Mouse (Mus musculus): ENCODE results near the gene Peli1. TPM values are rescaled to one million over a fixed set of nuclear protein-coding genes. Genes with fewer than 3 reads are reported as not detected.

Gene Peli1
- total and polyA plus RNA-seq, 2 experiments from 2014 or later: 38.1 to 46.5 TPM

GRCm38 (mm10) chr11:21115804-21116203 lies 24.7 kb downstream of the Peli1 start:
- no peaks in the 10 kb centered on the region for H3K4me1 ChIP-seq (ENCODE audit: insufficient read depth, low read length)
- H3K36me3 ChIP-seq (ENCODE audit: insufficient read depth, low read length): no peaks in the 10 kb centered on the region
- H3K4me3 ChIP-seq (ENCODE audit: low read length): no peak overlapping the region
- no peak overlapping the region for H3K27ac ChIP-seq
- H3K9me3 ChIP-seq (ENCODE audit: low read length): no peaks in the 10 kb centered on the region
- no peak overlapping the region for H3K9ac ChIP-seq (replicated peaks; ENCODE audit: low read length)
- DNase-seq (ENCODE audit: low spot score): no peak
- no peak overlapping the region for H3K4me2 ChIP-seq (ENCODE audit: low read depth, low read length)
- H3K27me3 ChIP-seq (ENCODE audit: insufficient read depth, low read length): no peaks in the 10 kb centered on the region
- TF ChIP-seq CTCF (IDR thresholded peaks at IDR 0.05; ENCODE audit: low read depth): no peak
- ATAC-seq: no peak

- Histone ChIP-seq H3K27ac (no peak overlapping the region), H3K27me3 (ENCODE audit: insufficient read depth, low read length) (no peaks in the 10 kb centered on the region), H3K4me3 (ENCODE audit: low read length) (no peak overlapping the region), H3K9me3 (ENCODE audit: low read length) (no peaks in the 10 kb centered on the region), H3K4me1 (ENCODE audit: insufficient read depth, low read length) (no peaks in the 10 kb centered on the region), H3K4me2 (ENCODE audit: low read depth, low read length) (no peak overlapping the region), H3K9ac (replicated peaks; ENCODE audit: low read length) (no peak overlapping the region), H3K36me3 (ENCODE audit: insufficient read depth, low read length) (no peaks in the 10 kb centered on the region)
- DNase-seq (ENCODE audit: low spot score) (no peak), ATAC-seq (no peak)
- no peak for TF ChIP-seq CTCF (IDR thresholded peaks at IDR 0.05; ENCODE audit: low read depth)
- 87% methylated on average over 3 of the region's 3 CpGs for WGBS
Measured at GRCm38 (mm10) chr11:21116623-21117295, 25.7 kb downstream of the Peli1 start.

GRCm38 (mm10) chr11:21121737-21122136 lies 30.6 kb downstream of the Peli1 start:
- no peak overlapping the region for H3K4me3 ChIP-seq (ENCODE audit: low read length)
- no peaks in the 10 kb centered on the region for H3K36me3 ChIP-seq (ENCODE audit: insufficient read depth, low read length)
- no peaks in the 10 kb centered on the region for H3K9me3 ChIP-seq (ENCODE audit: low read length)
- 82% methylated on average over 2 of the region's 2 CpGs for WGBS
- H3K4me1 ChIP-seq (ENCODE audit: insufficient read depth, low read length): no peaks in the 10 kb centered on the region
- no peak for TF ChIP-seq CTCF (IDR thresholded peaks at IDR 0.05; ENCODE audit: low read depth)
- H3K27me3 ChIP-seq (ENCODE audit: insufficient read depth, low read length): no peaks in the 10 kb centered on the region
- H3K9ac ChIP-seq (replicated peaks; ENCODE audit: low read length): no peak overlapping the region
- H3K4me2 ChIP-seq (ENCODE audit: low read depth, low read length): no peak overlapping the region
- H3K27ac ChIP-seq: no peak overlapping the region
- DNase-seq (ENCODE audit: low spot score) (no peak), ATAC-seq (no peak)

GRCm38 (mm10) chr11:21122399-21122798 lies 31.3 kb downstream of the Peli1 start:
- ATAC-seq (no peak), DNase-seq (ENCODE audit: low spot score) (no peak)
- H3K36me3 ChIP-seq (ENCODE audit: insufficient read depth, low read length): no peaks in the 10 kb centered on the region
- TF ChIP-seq CTCF (IDR thresholded peaks at IDR 0.05; ENCODE audit: low read depth): no peak
- no peak overlapping the region for H3K9ac ChIP-seq (replicated peaks; ENCODE audit: low read length)
- no peaks in the 10 kb centered on the region for H3K4me1 ChIP-seq (ENCODE audit: insufficient read depth, low read length)
- no peak overlapping the region for H3K4me2 ChIP-seq (ENCODE audit: low read depth, low read length)
- no peaks in the 10 kb centered on the region for H3K27me3 ChIP-seq (ENCODE audit: insufficient read depth, low read length)
- H3K9me3 ChIP-seq (ENCODE audit: low read length): no peaks in the 10 kb centered on the region
- WGBS: 86% methylated on average over 2 of the region's 2 CpGs
- H3K4me3 ChIP-seq (ENCODE audit: low read length): no peak overlapping the region
- no peak overlapping the region for H3K27ac ChIP-seq

GRCm38 (mm10) chr11:21131692-21132091 lies 40.6 kb downstream of the Peli1 start:
- H3K4me1 ChIP-seq (ENCODE audit: insufficient read depth, low read length): no peaks in the 10 kb centered on the region
- H3K9me3 ChIP-seq (ENCODE audit: low read length): no peaks in the 10 kb centered on the region
- H3K4me3 ChIP-seq (ENCODE audit: low read length): no peak overlapping the region
- WGBS: 82% methylated on average over 2 of the region's 2 CpGs
- no peaks in the 10 kb centered on the region for H3K27me3 ChIP-seq (ENCODE audit: insufficient read depth, low read length)
- no peak for DNase-seq (ENCODE audit: low spot score)
- no peak for TF ChIP-seq CTCF (IDR thresholded peaks at IDR 0.05; ENCODE audit: low read depth)
- no peak overlapping the region for H3K9ac ChIP-seq (replicated peaks; ENCODE audit: low read length)
- H3K36me3 ChIP-seq (ENCODE audit: insufficient read depth, low read length): peaks cover 3% of the 10 kb centered on the region; the same call in 1 of the 2 replicates
- no peak for ATAC-seq
- H3K27ac ChIP-seq: no peak overlapping the region
- H3K4me2 ChIP-seq (ENCODE audit: low read depth, low read length): no peak overlapping the region

GRCm38 (mm10) chr11:21134875-21135451 lies 43.9 kb downstream of the Peli1 start:
- Histone ChIP-seq H3K27ac (no peak overlapping the region), H3K4me2 (ENCODE audit: low read depth, low read length) (no peak overlapping the region), H3K9ac (replicated peaks; ENCODE audit: low read length) (no peak overlapping the region), H3K9me3 (ENCODE audit: low read length) (no peaks in the 10 kb centered on the region), H3K4me1 (ENCODE audit: insufficient read depth, low read length) (no peaks in the 10 kb centered on the region), H3K4me3 (ENCODE audit: low read length) (no peak overlapping the region), H3K36me3 (ENCODE audit: insufficient read depth, low read length) (peaks cover 6% of the 10 kb centered on the region; the same call in 1 of the 2 replicates), H3K27me3 (ENCODE audit: insufficient read depth, low read length) (no peaks in the 10 kb centered on the region)
- DNase-seq (ENCODE audit: low spot score): no peak
- TF ChIP-seq CTCF (IDR thresholded peaks at IDR 0.05; ENCODE audit: low read depth): no peak
- ATAC-seq: no peak
- 73% methylated on average over 2 of the region's 2 CpGs for WGBS

- H3K4me3 ChIP-seq (ENCODE audit: low read length): no peak overlapping the region
- H3K9ac ChIP-seq (replicated peaks; ENCODE audit: low read length): no peak overlapping the region
- peaks cover 18% of the 10 kb centered on the region; the same call in 1 of the 2 replicates for H3K36me3 ChIP-seq (ENCODE audit: insufficient read depth, low read length)
- no peaks in the 10 kb centered on the region for H3K9me3 ChIP-seq (ENCODE audit: low read length)
- H3K27me3 ChIP-seq (ENCODE audit: insufficient read depth, low read length): no peaks in the 10 kb centered on the region
- DNase-seq (ENCODE audit: low spot score) (no peak), ATAC-seq (no peak)
- 91% methylated on average over 1 of the region's 1 CpGs for WGBS
- H3K4me2 ChIP-seq (ENCODE audit: low read depth, low read length): no peak overlapping the region
- no peaks in the 10 kb centered on the region for H3K4me1 ChIP-seq (ENCODE audit: insufficient read depth, low read length)
- TF ChIP-seq CTCF (IDR thresholded peaks at IDR 0.05; ENCODE audit: low read depth): no peak
- no peak overlapping the region for H3K27ac ChIP-seq
Measured at GRCm38 (mm10) chr11:21139453-21139852, 48.4 kb downstream of the Peli1 start.
